ENCODE assay signal across 14 mouse cellular contexts in the genomic region with DNA sequence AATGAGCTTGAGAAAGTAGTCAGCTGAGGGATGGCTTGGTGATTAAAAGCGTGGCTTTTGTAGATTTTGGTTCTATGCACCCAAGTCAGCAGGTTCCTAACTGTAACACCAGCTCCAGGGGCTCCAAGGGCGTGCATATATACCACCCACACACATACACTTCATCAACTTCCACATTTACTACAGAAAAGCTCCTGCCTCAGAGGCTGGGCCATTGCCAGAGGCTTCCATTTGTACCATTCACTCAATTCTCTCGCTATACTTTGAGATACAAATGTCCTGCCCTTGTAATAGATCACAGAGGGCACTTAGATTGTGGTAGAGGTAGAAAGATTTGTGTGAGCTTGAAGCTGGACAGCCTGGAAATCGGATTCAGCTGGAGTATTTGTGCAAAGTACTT. TPM values are rescaled to one million over a fixed set of nuclear protein-coding genes. Genes with fewer than 3 reads are reported as not detected.
DNase-seq lines count a peak whose midpoint lies in the region; ATAC-seq and TF ChIP-seq lines count a peak whose summit lies in the region.
"Had no signal": no experiment of that assay in that cellular context is flagged by ENCODE, and none has a peak within 500 bp of the region (broad histone marks: within the 10 kb centered on the region; RNA-seq: fewer than 3 reads in every experiment).

No protein-coding gene starts in this region.

- H3K27ac ChIP-seq in heart, embryonic 15.5 days: peak overlapping the region; percentile 51
- no peak overlapping the region for H3K27ac ChIP-seq in lung, embryonic 16.5 days (ENCODE audit: low read length)
- no peak overlapping the region for H3K27ac ChIP-seq in intestine, embryonic 16.5 days (ENCODE audit: low read length)
- no peak overlapping the region for H3K27ac ChIP-seq in stomach, postnatal 0 days (replicated peaks)
- H3K27ac ChIP-seq in gastrocnemius, adult 2 months: no peak overlapping the region
- H3K27ac ChIP-seq: forebrain, embryonic 13.5 days; left cerebral cortex, adult 2 months; limb, embryonic 13.5 days; lung, embryonic 15.5 days; midbrain, embryonic 15.5 days had no signal

- no peak for ATAC-seq in heart, embryonic 15.5 days (replicated peaks; ENCODE audit: insufficient number of reproducible peaks, insufficient read depth, low FRiP score, low read depth)
- peak; percentile 9; the same call in 1 of the 2 replicates for ATAC-seq in lung, embryonic 16.5 days (ENCODE audit: low read depth)
- 0 out of 2 replicates have a peak, but pooled peaks have one; percentile 3 for ATAC-seq in intestine, embryonic 16.5 days
- ATAC-seq in stomach, postnatal 0 days (ENCODE audit: low FRiP score, low TSS enrichment): peak; percentile 3; the same call in 1 of the 2 replicates
- ATAC-seq: inflammation-experienced regulatory T-cells, adult 6 months; midbrain, embryonic 15.5 days had no signal

- no peaks in the 10 kb centered on the region for H3K27me3 ChIP-seq in heart, embryonic 15.5 days
- H3K27me3 ChIP-seq in lung, embryonic 16.5 days (ENCODE audit: control insufficient read depth, insufficient read depth, low read depth, low read length): no peaks in the 10 kb centered on the region
- H3K27me3 ChIP-seq in intestine, embryonic 16.5 days (replicated peaks; ENCODE audit: control insufficient read depth, insufficient read depth, low read length): no peaks in the 10 kb centered on the region
- no peaks in the 10 kb centered on the region for H3K27me3 ChIP-seq in stomach, postnatal 0 days (ENCODE audit: control insufficient read depth, insufficient read depth, low read length)
- H3K27me3 ChIP-seq: forebrain, embryonic 13.5 days; limb, embryonic 13.5 days; lung, embryonic 15.5 days; midbrain, embryonic 15.5 days had no signal

- intact Hi-C loops in gastrocnemius, adult 2 months (cut with DNase I): loop anchor here (1.0 to 5.0 kb wide), 3 partner anchors 43 to 273 kb away; no protein-coding TSS in a partner anchor

- H3K4me1 ChIP-seq in heart, embryonic 15.5 days (replicated peaks): peaks cover 5% of the 10 kb centered on the region
- peaks cover 3% of the 10 kb centered on the region; the same call in 1 of the 2 replicates for H3K4me1 ChIP-seq in lung, embryonic 16.5 days (replicated peaks; ENCODE audit: control insufficient read depth, insufficient read depth, low read length)
- peaks cover 6% of the 10 kb centered on the region for H3K4me1 ChIP-seq in intestine, embryonic 16.5 days (ENCODE audit: control insufficient read depth, insufficient read depth, low read length)
- no peaks in the 10 kb centered on the region for H3K4me1 ChIP-seq in stomach, postnatal 0 days (replicated peaks; ENCODE audit: control insufficient read depth, insufficient read depth)
- H3K4me1 ChIP-seq: forebrain, embryonic 13.5 days; midbrain, embryonic 15.5 days had no signal

- WGBS in heart, embryonic 15.5 days: 61% methylated on average over 4 of the region's 4 CpGs
- WGBS in lung, embryonic 16.5 days: 63% methylated on average over 4 of the region's 4 CpGs
- WGBS in intestine, embryonic 16.5 days: 76% methylated on average over 4 of the region's 4 CpGs
- WGBS in stomach, postnatal 0 days: 69% methylated on average over 4 of the region's 4 CpGs

- no peak overlapping the region for H3K9ac ChIP-seq in heart, embryonic 15.5 days
- no peak overlapping the region for H3K9ac ChIP-seq in lung, embryonic 16.5 days (ENCODE audit: low read length)
- H3K9ac ChIP-seq in intestine, embryonic 16.5 days (ENCODE audit: low read depth, low read length): no peak overlapping the region
- no peak overlapping the region for H3K9ac ChIP-seq in stomach, postnatal 0 days (ENCODE audit: low read length)
- H3K9ac ChIP-seq: forebrain, embryonic 13.5 days; limb, embryonic 13.5 days; lung, embryonic 15.5 days; midbrain, embryonic 15.5 days had no signal

- no peak for TF ChIP-seq CTCF in stomach, postnatal 0 days (IDR thresholded peaks at IDR 0.05; ENCODE audit: low read depth)
- TF ChIP-seq CTCF in gastrocnemius, adult 2 months (IDR thresholded peaks at IDR 0.05): no peak

- H3K4me3 ChIP-seq in heart, embryonic 15.5 days: no peak overlapping the region
- H3K4me3 ChIP-seq in lung, embryonic 16.5 days (ENCODE audit: low read length): no peak overlapping the region
- H3K4me3 ChIP-seq in intestine, embryonic 16.5 days (ENCODE audit: low read length): no peak overlapping the region
- no peak overlapping the region for H3K4me3 ChIP-seq in stomach, postnatal 0 days (ENCODE audit: low read depth, low read length)
- no peak overlapping the region for H3K4me3 ChIP-seq in gastrocnemius, adult 2 months
- H3K4me3 ChIP-seq: forebrain, embryonic 13.5 days; left cerebral cortex, adult 2 months; limb, embryonic 13.5 days; lung, embryonic 15.5 days; midbrain, embryonic 15.5 days had no signal

- H3K4me2 ChIP-seq in heart, embryonic 15.5 days: no peak overlapping the region
- H3K4me2 ChIP-seq in lung, embryonic 16.5 days (ENCODE audit: low read depth, low read length): no peak overlapping the region
- no peak overlapping the region for H3K4me2 ChIP-seq in intestine, embryonic 16.5 days (ENCODE audit: low read depth, low read length)
- H3K4me2 ChIP-seq in stomach, postnatal 0 days (replicated peaks; ENCODE audit: low read depth): no peak overlapping the region
- H3K4me2 ChIP-seq: forebrain, embryonic 13.5 days; limb, embryonic 13.5 days; lung, embryonic 15.5 days; midbrain, embryonic 15.5 days had no signal

- H3K9me3 ChIP-seq in heart, embryonic 15.5 days (replicated peaks): no peaks in the 10 kb centered on the region
- H3K9me3 ChIP-seq in lung, embryonic 16.5 days (ENCODE audit: control insufficient read depth, low read length): no peaks in the 10 kb centered on the region
- no peaks in the 10 kb centered on the region for H3K9me3 ChIP-seq in intestine, embryonic 16.5 days (ENCODE audit: control insufficient read depth, low read length)
- no peaks in the 10 kb centered on the region for H3K9me3 ChIP-seq in stomach, postnatal 0 days (ENCODE audit: control insufficient read depth, low read length)
- H3K9me3 ChIP-seq: forebrain, embryonic 13.5 days; limb, embryonic 13.5 days; lung, embryonic 15.5 days; midbrain, embryonic 15.5 days had no signal

- H3K36me3 ChIP-seq in heart, embryonic 15.5 days: no peaks in the 10 kb centered on the region
- no peaks in the 10 kb centered on the region for H3K36me3 ChIP-seq in lung, embryonic 16.5 days (ENCODE audit: control insufficient read depth, insufficient read depth, low read length)
- no peaks in the 10 kb centered on the region for H3K36me3 ChIP-seq in intestine, embryonic 16.5 days (ENCODE audit: control insufficient read depth, insufficient read depth, low read length)
- H3K36me3 ChIP-seq in stomach, postnatal 0 days (ENCODE audit: control insufficient read depth, insufficient read depth, low read length): no peaks in the 10 kb centered on the region
- H3K36me3 ChIP-seq: limb, embryonic 13.5 days; lung, embryonic 15.5 days; midbrain, embryonic 15.5 days had no signal

- DNase-seq in heart, postnatal 4 days: no peak
- DNase-seq in lung, postnatal 36 days: no peak
- DNase-seq in stomach, postnatal 0 days (ENCODE audit: low spot score): no peak
- no peak for DNase-seq in embryo, embryonic 10 days (ENCODE audit: low spot score)
- no peak for DNase-seq in gastrocnemius, adult 2 months

- TF ChIP-seq EP300 in stomach, postnatal 0 days (optimal IDR thresholded peaks at IDR 0.05): no peak

RNA-seq across cellular contexts. Expression of a gene that starts 26.2 kb away (rescaled TPM):
- 5.6 and 6.0 TPM in 2 replicates for polyA plus RNA-seq in heart, embryonic 15.5 days (2015; fragmentation: Nextera tagmentation; extraction: Ambion mirVana)
- 10 to 100 TPM; 20.9 to 21.6 TPM for total RNA-seq in heart, postnatal 4 days (2021)
- polyA plus RNA-seq in lung, embryonic 16.5 days (2015; fragmentation: Nextera tagmentation; extraction: Ambion mirVana): 6.0 and 7.0 TPM in 2 replicates
- 5.6 and 6.7 TPM in 2 replicates for polyA plus RNA-seq in intestine, embryonic 16.5 days (2015; fragmentation: Nextera tagmentation; extraction: Ambion mirVana)
- polyA plus RNA-seq in stomach, postnatal 0 days (2015; fragmentation: Nextera tagmentation; extraction: Ambion mirVana): 11.8 and 12.2 TPM in 2 replicates
- 10 to 100 TPM; 17.7 to 22.3 TPM for total RNA-seq in gastrocnemius, adult 2 months (2021)

RNA-seq across cellular contexts. Expression of a gene that starts 47.7 kb away (rescaled TPM):
- polyA plus RNA-seq in heart, embryonic 15.5 days (2015; fragmentation: Nextera tagmentation; extraction: Ambion mirVana): 3,993 and 5,392 TPM in 2 replicates
- total RNA-seq in heart, postnatal 4 days (2021): 1,000 to 10,000 TPM; 7,269 to 8,107 TPM
- 758 and 782 TPM in 2 replicates for polyA plus RNA-seq in lung, embryonic 16.5 days (2015; fragmentation: Nextera tagmentation; extraction: Ambion mirVana)
- 1,080 and 1,114 TPM in 2 replicates for polyA plus RNA-seq in intestine, embryonic 16.5 days (2015; fragmentation: Nextera tagmentation; extraction: Ambion mirVana)
- polyA plus RNA-seq in stomach, postnatal 0 days (2015; fragmentation: Nextera tagmentation; extraction: Ambion mirVana): 1,738 and 2,538 TPM in 2 replicates
- total RNA-seq in gastrocnemius, adult 2 months (2021): over 10,000 TPM; 18,374 to 28,065 TPM

RNA-seq across cellular contexts. Expression of a gene that starts 55.6 kb away (rescaled TPM):
- 404 and 516 TPM in 2 replicates for polyA plus RNA-seq in heart, embryonic 15.5 days (2015; fragmentation: Nextera tagmentation; extraction: Ambion mirVana)
- total RNA-seq in heart, postnatal 4 days (2021): 100 to 1,000 TPM; 253 to 256 TPM
- polyA plus RNA-seq in lung, embryonic 16.5 days (2015; fragmentation: Nextera tagmentation; extraction: Ambion mirVana): 612 and 687 TPM in 2 replicates
- 763 and 818 TPM in 2 replicates for polyA plus RNA-seq in intestine, embryonic 16.5 days (2015; fragmentation: Nextera tagmentation; extraction: Ambion mirVana)
- 768 and 843 TPM in 2 replicates for polyA plus RNA-seq in stomach, postnatal 0 days (2015; fragmentation: Nextera tagmentation; extraction: Ambion mirVana)
- 100 to 1,000 TPM; 191 to 213 TPM for total RNA-seq in gastrocnemius, adult 2 months (2021)
